Mouse (Mus musculus): ENCODE data around the gene Tpp2. TPM values are rescaled to one million over a fixed set of nuclear protein-coding genes. Genes with fewer than 3 reads are reported as not detected.

Tpp2 gene
- 9.7 and 9.9 TPM in 2 replicates for polyA plus RNA-seq (2012; ENCODE audit: low replicate concordance)

GRCm38 (mm10) chr1:43933488-43934415 is at the start of gene Tpp2:
Gene Tpp2, plus strand, starts transcription at chr1:43933647.

GRCm38 (mm10) chr1:44019934-44020333 is 86.5 kb downstream of the Tpp2 start, which contains the start of gene Mettl21c:
Gene Mettl21c, minus strand, starts transcription at chr1:44020034.

Other genes with a start within 250 kb of the Tpp2 start
- not detected in 2 replicates for gene 1500015O10Rik, start 203.0 kb upstream of the Tpp2 start, polyA plus RNA-seq (2012; ENCODE audit: low replicate concordance)
- gene Uxs1, start 105.8 kb upstream of the Tpp2 start, polyA plus RNA-seq (2012; ENCODE audit: low replicate concordance), result 8.8 and 9.8 TPM in 2 replicates
- gene Mettl21c, start 86.4 kb downstream of the Tpp2 start, polyA plus RNA-seq (2012; ENCODE audit: low replicate concordance), result not detected in 2 replicates
- 0.06 and 0.07 TPM in 2 replicates for gene Gm8251, start 128.3 kb downstream of the Tpp2 start, polyA plus RNA-seq (2012; ENCODE audit: low replicate concordance)
- gene Tex30, start 168.8 kb downstream of the Tpp2 start, polyA plus RNA-seq (2012; ENCODE audit: low replicate concordance), result 3.3 and 4.5 TPM in 2 replicates
- gene Kdelc1, start 185.2 kb downstream of the Tpp2 start, polyA plus RNA-seq (2012; ENCODE audit: low replicate concordance), result 0.72 and 1.7 TPM in 2 replicates
- gene Bivm, start 185.3 kb downstream of the Tpp2 start, polyA plus RNA-seq (2012; ENCODE audit: low replicate concordance), result 2.5 and 3.5 TPM in 2 replicates
- 4.1 and 4.6 TPM in 2 replicates for gene Ercc5, start 214.1 kb downstream of the Tpp2 start, polyA plus RNA-seq (2012; ENCODE audit: low replicate concordance)

Data from hematopoietic multipotent progenitor cell, adult 10-12 weeks (in vitro differentiated cells).